Mouse (Mus musculus) cerebellum, postnatal 14 days (tissue): ENCODE results near the gene Galnt18.

Source experiments
- DNase-seq, 2 experiments: peaks; one replicate each; pipeline ENCODE4 v3.0.0; 2021; ENCODE audit warnings: mixed read lengths in 2 of 2

The Galnt18 gene

DNA sequence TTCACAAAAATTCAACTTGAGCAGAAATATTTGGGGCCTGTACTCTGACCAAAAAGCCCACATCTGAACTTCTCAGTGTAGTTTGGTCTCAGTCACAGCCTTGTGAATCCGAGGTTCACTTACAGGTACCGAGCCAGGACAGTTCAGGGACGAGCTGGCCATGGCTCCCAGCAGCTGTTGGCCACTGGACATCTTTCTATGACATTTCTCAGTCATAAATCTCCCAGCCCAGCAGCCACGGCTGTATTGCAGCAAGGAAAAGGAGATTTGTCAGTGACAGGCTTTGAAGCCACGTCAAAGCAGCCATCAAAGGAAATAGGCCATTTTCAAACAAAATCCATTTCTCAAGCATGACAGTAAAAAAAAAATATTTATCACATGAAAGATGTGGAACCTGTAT lies 154.0 kb downstream of the Galnt18 start:
- no peak for DNase-seq

DNA sequence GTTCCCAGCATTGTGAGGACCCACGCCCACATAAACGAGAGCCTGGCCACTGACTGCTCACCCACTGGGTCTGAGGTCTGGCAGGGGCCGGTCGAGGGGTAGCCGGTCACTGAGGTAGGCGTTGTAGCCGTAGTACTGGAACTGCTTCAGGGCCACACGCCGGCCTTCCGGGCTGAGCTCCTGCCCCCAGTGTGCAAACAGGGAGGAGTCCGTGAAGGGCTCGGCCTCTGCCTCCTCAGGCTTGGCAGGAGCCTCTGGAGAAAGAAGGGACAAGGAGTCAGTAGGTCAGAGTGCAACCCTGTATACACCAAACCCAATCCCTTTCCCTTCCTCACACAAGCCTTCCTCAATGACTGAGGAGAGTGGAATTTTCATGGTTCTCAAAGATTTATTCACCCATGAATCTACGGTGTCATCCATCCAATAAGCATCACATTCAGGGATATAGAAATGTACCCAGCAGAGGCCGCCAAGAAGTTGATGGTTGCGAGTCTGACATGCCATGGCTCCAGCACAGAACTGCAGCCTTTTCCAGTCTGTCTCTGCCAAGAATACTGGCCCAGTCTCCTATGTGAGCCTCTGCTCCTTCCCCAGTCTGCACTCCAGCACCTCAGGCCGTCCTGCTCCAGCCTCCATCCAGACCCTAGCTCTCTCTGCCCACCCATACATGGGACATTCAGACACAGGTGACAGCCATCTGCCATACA lies 163.4 kb downstream of the Galnt18 start:
- peak; percentile 51 to 63 for DNase-seq

GRCm38 (mm10) chr7:111614471-111614870 lies 165.3 kb downstream of the Galnt18 start:
- DNase-seq: no peak

DNA sequence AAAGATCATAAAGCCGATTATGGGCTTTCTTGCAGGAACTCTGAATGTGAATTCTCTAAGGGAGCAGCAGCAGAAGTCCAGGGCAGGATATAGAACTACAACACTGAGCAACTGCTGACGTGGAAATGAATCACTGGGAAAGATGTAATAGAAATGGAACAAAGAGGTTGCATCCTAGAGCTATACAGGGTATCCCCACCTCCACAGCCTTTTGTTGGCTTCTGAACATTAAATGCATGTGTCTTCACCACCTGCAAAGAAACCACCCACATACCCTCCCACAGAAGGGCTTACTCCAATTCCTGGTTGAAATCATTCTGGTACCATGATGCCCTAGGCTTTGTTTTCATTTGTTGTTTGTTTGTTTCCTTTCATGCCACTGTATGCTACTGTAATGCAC lies 172.3 kb downstream of the Galnt18 start:
- no peak for DNase-seq

GRCm38 (mm10) chr7:111606091-111606490 lies 173.7 kb downstream of the Galnt18 start:
- DNase-seq: no peak

- DNase-seq: no peak
Measured at GRCm38 (mm10) chr7:111605663-111606062, 174.1 kb downstream of the Galnt18 start.

DNA sequence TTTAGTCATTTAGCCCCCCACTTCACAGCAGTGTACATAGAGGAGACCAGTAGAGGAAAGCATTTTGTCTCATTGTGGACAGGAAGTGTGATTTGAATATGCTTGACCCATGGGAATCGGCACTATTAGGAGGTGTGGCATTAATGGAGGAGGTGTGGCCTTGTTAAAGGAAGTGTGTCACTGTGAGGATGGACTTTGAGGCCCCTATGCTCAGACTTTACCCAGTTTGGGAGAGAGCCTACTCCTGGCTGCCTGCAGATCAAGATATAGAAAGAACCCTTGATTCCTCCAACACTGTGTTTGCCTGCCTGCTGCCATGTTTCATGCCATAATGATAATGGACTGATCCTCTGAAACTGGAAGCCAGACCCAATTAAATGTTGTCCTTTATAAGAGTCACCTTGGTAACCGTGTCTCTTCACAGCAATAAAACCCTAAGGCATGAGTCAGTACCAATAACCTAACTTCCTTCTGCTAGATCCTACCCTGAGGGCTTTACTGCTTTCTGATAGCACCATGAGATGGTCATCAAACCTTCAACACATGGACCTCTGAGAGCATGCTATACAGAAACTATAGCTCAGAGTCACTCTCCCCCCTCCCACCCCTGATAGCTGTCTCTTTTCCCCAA lies 175.1 kb downstream of the Galnt18 start:
- DNase-seq: no peak

- no peak for DNase-seq
Measured at GRCm38 (mm10) chr7:111603186-111603585, 176.6 kb downstream of the Galnt18 start.

DNA sequence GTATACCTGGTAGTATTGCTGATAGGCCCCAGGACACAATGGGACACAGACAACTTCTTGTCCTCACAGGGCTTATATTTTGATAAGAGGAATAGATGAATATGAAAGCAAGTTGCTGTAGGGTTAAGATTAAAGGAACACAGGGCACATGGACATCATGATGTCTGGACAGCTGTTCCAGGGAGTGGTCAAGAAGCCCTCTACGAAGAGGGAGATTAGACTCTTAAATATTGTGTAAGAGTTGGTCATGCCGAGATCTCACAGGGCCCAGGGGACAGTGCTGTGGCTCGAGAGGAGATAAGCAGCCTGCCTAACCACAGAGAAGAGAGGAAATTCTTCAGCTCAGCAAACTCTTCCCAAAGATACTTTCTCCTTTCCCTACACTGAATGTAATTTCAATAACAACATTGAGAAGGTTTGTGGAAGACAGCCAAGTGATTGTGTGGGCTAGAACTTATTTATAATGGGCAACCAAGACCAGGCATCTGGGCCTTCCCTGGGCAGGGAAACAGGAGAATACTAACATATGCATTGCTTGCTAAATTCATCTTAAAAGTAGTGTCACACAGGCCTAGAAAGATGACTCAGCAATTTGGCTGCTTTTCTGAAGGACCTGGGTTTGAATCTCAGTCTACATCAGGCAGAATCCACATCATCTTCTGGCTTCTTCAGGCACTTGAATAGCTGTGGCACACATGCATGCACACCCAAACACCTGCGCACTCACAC lies 178.3 kb downstream of the Galnt18 start:
- DNase-seq: no peak

GRCm38 (mm10) chr7:111600756-111601155 lies 179.0 kb downstream of the Galnt18 start:
- DNase-seq: no peak

DNA sequence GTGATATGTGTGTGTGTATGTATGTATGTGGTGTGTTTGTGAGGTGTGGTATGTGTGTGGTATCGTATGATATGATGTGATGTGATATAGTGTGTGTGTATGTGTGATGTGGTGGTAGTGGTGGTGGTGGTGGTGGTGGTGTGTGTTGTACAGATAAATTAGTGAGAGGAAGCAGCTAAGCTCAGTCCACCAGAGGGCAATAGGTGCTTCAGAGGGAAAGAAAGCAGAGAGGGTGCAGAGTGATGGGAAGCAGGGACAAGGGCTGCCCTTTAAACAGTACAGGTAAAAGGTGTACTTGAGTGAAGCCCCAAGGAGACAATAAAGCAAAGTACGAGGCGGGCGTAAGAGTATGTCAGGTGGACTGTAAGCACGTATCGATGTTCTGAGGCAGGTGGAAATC lies 186.1 kb downstream of the Galnt18 start:
- DNase-seq: no peak

- DNase-seq: peak in 1 of 2 experiments; percentile 31
Measured at GRCm38 (mm10) chr7:111589506-111590125, 190.2 kb downstream of the Galnt18 start.

GRCm38 (mm10) chr7:111588291-111588781 lies 191.4 kb downstream of the Galnt18 start:
- peak; percentile 77 to 88 for DNase-seq

- DNase-seq: no peak
Measured at GRCm38 (mm10) chr7:111580547-111580946, 199.2 kb downstream of the Galnt18 start.

- peak in 1 of 2 experiments; percentile 39 for DNase-seq
Measured at GRCm38 (mm10) chr7:111575096-111575495, 204.7 kb downstream of the Galnt18 start.

DNA sequence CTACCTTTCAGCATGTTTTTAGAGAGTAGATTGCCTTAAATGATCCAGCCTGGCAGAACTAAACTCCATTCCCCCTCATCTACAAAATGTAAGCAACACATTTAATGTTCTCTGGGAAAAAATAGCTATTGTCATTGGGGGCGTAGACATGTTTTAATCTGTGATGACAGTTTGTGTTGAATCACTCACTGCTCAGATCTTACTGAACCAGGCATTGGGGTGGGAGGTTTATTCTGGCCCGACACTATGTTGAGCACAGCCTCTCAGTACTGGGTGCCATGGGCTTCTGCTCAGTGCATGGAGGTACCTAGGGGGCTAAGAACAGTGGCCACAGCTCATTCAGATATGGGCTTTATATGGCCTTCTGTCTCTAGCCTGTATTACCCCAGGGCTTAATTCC lies 207.4 kb downstream of the Galnt18 start:
- DNase-seq: no peak

- no peak for DNase-seq
Measured at GRCm38 (mm10) chr7:111566838-111567237, 212.9 kb downstream of the Galnt18 start.

GRCm38 (mm10) chr7:111563316-111564110 lies 216.3 kb downstream of the Galnt18 start:
- peak; percentile 25 to 37 for DNase-seq

DNA sequence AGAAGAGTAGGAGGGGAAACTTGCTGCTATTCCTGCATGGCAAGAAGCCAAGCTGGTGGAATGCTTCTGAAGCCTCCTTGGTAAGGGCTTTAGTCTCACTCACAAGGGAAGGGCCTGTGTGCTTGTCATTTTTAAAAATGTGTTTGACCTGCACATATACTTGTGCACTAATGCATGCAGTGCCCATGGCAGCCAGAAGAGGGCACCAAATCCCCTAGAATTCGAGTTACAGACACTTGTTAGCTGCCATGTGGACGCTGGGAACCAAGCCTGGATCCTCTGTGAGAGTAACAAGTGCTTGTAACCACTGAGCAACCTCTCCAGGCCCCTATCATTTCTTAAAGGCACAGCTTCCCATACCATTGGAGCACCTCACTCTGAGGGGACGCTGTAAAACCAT lies 219.7 kb downstream of the Galnt18 start:
- peak in 1 of 2 experiments; percentile 27 for DNase-seq

GRCm38 (mm10) chr7:111559011-111559410 lies 220.8 kb downstream of the Galnt18 start:
- DNase-seq: no peak

GRCm38 (mm10) chr7:111550987-111551386 lies 228.8 kb downstream of the Galnt18 start:
- DNase-seq: no peak

GRCm38 (mm10) chr7:111547069-111547468 lies 232.7 kb downstream of the Galnt18 start:
- DNase-seq: peak; percentile 12 to 27
